Mouse (Mus musculus) liver, embryonic 14.5 days (tissue): ENCODE measurements at regions not wholly inside any gene's neighbourhood (a gene's known extent, or its start where the extent isn't known, plus 50 kb on each side); places are given as distances from the start of the nearest gene placed in this dataset.

ENCODE experiments used
- ATAC-seq: fragments of 200-750 bp; cut with Nextera tagmentation; 2 replicates; pipeline ENCODE4 v1.8.0; 2017; ENCODE audit warnings: moderate number of reproducible peaks, mild to moderate bottlenecking, moderate library complexity; ENCODE audit not compliant: insufficient read depth
- DNase-seq, 3 experiments: peaks; one replicate each; pipeline ENCODE4 v3.0.0-alpha.2; 2012 to 2013; ENCODE audit warnings: low read depth in 3 of 3, low spot score in 3 of 3
- H3K27ac ChIP-seq: fragments of 300-500 bp; sonication (generic); 2 replicates; pipeline ENCODE4 v1.5.1; 2014; ENCODE audit warnings: moderate library complexity, mild to moderate bottlenecking, control low read depth, inconsistent platforms
- H3K27me3 ChIP-seq: fragments of 300-500 bp; sonication (generic); 2 replicates; pipeline ENCODE4 v1.6.1; 2014; ENCODE audit warnings: mild to moderate bottlenecking, low read length, moderate library complexity; ENCODE audit not compliant: control insufficient read depth, insufficient read depth
- H3K36me3 ChIP-seq: fragments of 300-500 bp; sonication (generic); replicated peaks from 2 replicates; pipeline ENCODE4 v1.6.1; 2014; ENCODE audit warnings: low read depth; ENCODE audit not compliant: control insufficient read depth, insufficient read depth
- H3K4me1 ChIP-seq, 2 experiments: fragments of 200-500 bp in 1 of 2; fragments of 300-500 bp in 1 of 2; sonication (generic) in 1 of 2; replicated peaks; 2 replicates each; pipeline ENCODE4 v1.6.1; 2012 to 2014; ENCODE audit warnings: antibody characterized with exemption in 1 of 2, inconsistent platforms in 1 of 2, low read length in 1 of 2; ENCODE audit not compliant: control insufficient read depth in 2 of 2, insufficient read depth in 2 of 2
- H3K4me2 ChIP-seq: fragments of 300-500 bp; sonication (generic); 2 replicates; pipeline ENCODE4 v1.6.1; 2014; ENCODE audit warnings: low read depth, mild to moderate bottlenecking, control low read depth, moderate library complexity
- H3K4me3 ChIP-seq, 2 experiments: fragments of 200-500 bp in 1 of 2; fragments of 300-500 bp in 1 of 2; sonication (generic) in 1 of 2; 2 replicates each; pipeline ENCODE4 v1.5.1; 2012 to 2014; ENCODE audit warnings: low read depth in 2 of 2, low read length in 2 of 2, mild to moderate bottlenecking in 2 of 2, control low read depth in 1 of 2, inconsistent platforms in 1 of 2, moderate library complexity in 1 of 2; ENCODE audit not compliant: insufficient read depth in 1 of 2
- H3K9ac ChIP-seq: fragments of 300-500 bp; sonication (generic); replicated peaks from 2 replicates; pipeline ENCODE4 v1.6.1; 2014; ENCODE audit warnings: mild to moderate bottlenecking, control low read depth, moderate library complexity
- H3K9me3 ChIP-seq: fragments of 300-500 bp; sonication (generic); 2 replicates; pipeline ENCODE4 v1.6.1; 2016; ENCODE audit warnings: low read length, mixed read lengths; ENCODE audit not compliant: control insufficient read depth
- CTCF ChIP-seq: IDR thresholded peaks from 2 replicates; pipeline ENCODE4 v1.5.1; 2016; ENCODE audit warnings: antibody characterized with exemption, low read depth, control low read depth
- EP300 ChIP-seq: IDR thresholded peaks from 2 replicates; pipeline ENCODE4 v1.6.1; 2016; ENCODE audit warnings: antibody characterized with exemption, low read depth
- WGBS: fragments of 180-500 bp; shearing (Covaris S2); extraction: QIAGEN DNeasy Blood & Tissue Kit; methylation state at CpG from one replicate; pipeline ENCODE4 v1.1.7; 2014; ENCODE audit not compliant: insufficient replicate concordance; 5-methylcytosine and 5-hydroxymethylcytosine counted together

GRCm38 (mm10) chr2:74264963-74265362 is 314.3 kb downstream of the Lnpk start:
- Histone ChIP-seq H3K4me1 (no peaks in the 10 kb centered on the region), H3K4me3 (no peak overlapping the region), H3K4me2 (no peak overlapping the region), H3K36me3 (no peaks in the 10 kb centered on the region), H3K9me3 (no peaks in the 10 kb centered on the region), H3K9ac (no peak overlapping the region), H3K27me3 (no peaks in the 10 kb centered on the region), H3K27ac (no peak overlapping the region)
- ATAC-seq (no peak), DNase-seq (no peak)
- TF ChIP-seq EP300 = no peak
- no peak for TF ChIP-seq CTCF
- 55% methylated on average over 6 of the region's 6 CpGs for WGBS

DNA sequence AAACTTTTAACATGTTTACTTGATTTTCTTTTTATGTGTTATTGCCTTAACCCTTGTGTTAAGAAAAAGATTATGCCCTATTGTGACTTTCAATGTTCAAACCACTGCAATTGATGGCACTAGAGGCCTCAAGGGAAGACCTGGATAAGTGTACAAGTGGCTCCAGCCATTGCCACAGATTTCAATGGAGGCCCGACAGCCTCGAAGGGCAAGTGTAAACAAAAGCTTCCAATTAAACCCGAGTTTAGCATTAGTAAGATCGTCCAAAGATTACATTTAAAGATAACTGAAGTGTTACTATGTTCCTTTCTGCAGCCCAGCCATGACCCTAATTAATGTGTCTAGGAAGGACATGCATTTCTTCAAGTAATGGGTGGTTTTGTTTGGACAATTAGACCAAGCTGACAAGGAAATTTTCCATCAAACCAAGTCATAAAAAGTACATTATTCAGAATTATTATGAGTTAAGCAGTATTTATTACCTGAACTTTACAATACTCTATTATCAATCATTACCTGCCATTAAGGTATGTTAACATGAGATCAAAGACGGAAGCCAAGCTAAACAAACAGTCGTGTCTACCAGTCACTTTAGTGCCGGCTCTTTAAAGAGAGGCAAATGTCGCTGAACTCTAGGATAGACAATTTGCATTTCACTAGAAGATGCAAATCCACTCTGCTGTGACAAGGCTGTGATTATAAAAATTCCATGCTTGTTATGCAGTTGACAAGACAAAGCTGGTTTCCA is 322.0 kb downstream of the Lnpk start:
- ATAC-seq = no peak
- H3K27me3 ChIP-seq = no peaks in the 10 kb centered on the region
- no peak overlapping the region for H3K4me3 ChIP-seq
- no peak overlapping the region for H3K9ac ChIP-seq
- no peak overlapping the region for H3K27ac ChIP-seq
- no peak overlapping the region for H3K4me2 ChIP-seq
- WGBS = 33% methylated on average over 8 of the region's 8 CpGs
- no peak for DNase-seq
- TF ChIP-seq EP300 (no peak), CTCF (no peak)
- H3K9me3 ChIP-seq = no peaks in the 10 kb centered on the region
- H3K4me1 ChIP-seq = no peaks in the 10 kb centered on the region
- H3K36me3 ChIP-seq = no peaks in the 10 kb centered on the region

DNA sequence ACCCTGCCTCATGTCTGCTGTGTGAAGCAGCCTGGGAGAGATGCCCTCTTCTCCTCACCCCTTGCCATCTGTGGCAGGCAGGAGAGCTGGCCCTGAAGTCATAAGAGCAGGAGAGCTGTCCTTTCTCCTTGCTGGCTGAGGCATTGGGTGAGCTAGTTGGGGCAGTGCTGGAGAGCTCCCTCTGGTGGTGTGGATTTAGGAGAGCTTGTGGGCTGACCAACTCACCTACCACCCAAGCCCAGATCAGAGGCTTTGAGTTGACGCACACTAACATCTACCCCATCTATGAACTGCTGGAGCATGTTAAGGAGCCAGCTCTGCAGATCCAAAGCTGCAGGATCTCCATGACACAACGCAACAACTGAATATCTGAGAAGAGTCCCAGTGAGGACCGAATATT is 331.7 kb downstream of the Lnpk start:
- WGBS = 47% methylated on average over 3 of the region's 3 CpGs
- DNase-seq = no peak
- H3K36me3 ChIP-seq = no peaks in the 10 kb centered on the region
- no peaks in the 10 kb centered on the region for H3K9me3 ChIP-seq
- H3K4me3 ChIP-seq = no peak overlapping the region
- no peaks in the 10 kb centered on the region for H3K4me1 ChIP-seq
- H3K27me3 ChIP-seq = no peaks in the 10 kb centered on the region
- H3K27ac ChIP-seq = no peak overlapping the region
- ATAC-seq = no peak
- no peak overlapping the region for H3K9ac ChIP-seq
- H3K4me2 ChIP-seq = no peak overlapping the region
- TF ChIP-seq EP300 (no peak), CTCF (peak; percentile 31; the same call in 1 of the 2 replicates)

- no peak for DNase-seq
- ATAC-seq = no peak
- WGBS = 50% methylated on average over 4 of the region's 4 CpGs
- Histone ChIP-seq H3K36me3 (no peaks in the 10 kb centered on the region), H3K9me3 (no peaks in the 10 kb centered on the region), H3K27me3 (no peaks in the 10 kb centered on the region), H3K27ac (no peak overlapping the region), H3K4me1 (no peaks in the 10 kb centered on the region), H3K4me2 (no peak overlapping the region), H3K4me3 (no peak overlapping the region), H3K9ac (no peak overlapping the region)
- no peak for TF ChIP-seq EP300
- TF ChIP-seq CTCF = no peak
These were observed 332.6 kb downstream of the Lnpk start for GRCm38 (mm10) chr2:74246631-74247030.

GRCm38 (mm10) chr2:74244203-74244602 is 333.1 kb upstream of the Atp5g3 start:
- no peak for DNase-seq
- TF ChIP-seq EP300 (no peak), CTCF (no peak)
- no peak overlapping the region for H3K4me2 ChIP-seq

More at GRCm38 (mm10) chr2:74244203-74244602, 333.1 kb upstream of the Atp5g3 start:
- 60% methylated on average over 6 of the region's 6 CpGs for WGBS
- H3K27me3 ChIP-seq = no peaks in the 10 kb centered on the region
- no peak overlapping the region for H3K9ac ChIP-seq
- ATAC-seq = no peak
- no peaks in the 10 kb centered on the region for H3K9me3 ChIP-seq
- H3K4me3 ChIP-seq = no peak overlapping the region
- no peak overlapping the region for H3K27ac ChIP-seq
- no peaks in the 10 kb centered on the region for H3K4me1 ChIP-seq
- no peaks in the 10 kb centered on the region for H3K36me3 ChIP-seq
